Mouse (Mus musculus) CH12.LX (cell line): ENCODE measurements around the gene Kpnb1. TPM values are rescaled to one million over a fixed set of nuclear protein-coding genes. Genes with fewer than 3 reads are reported as not detected.

Experiments used
- DNase-seq: peaks from one replicate; pipeline ENCODE4 v3.0.0-alpha.2; 2013; ENCODE audit errors: extremely low read depth
- H3K27ac ChIP-seq: 2 replicates; pipeline ENCODE4 v1.5.1; 2012; ENCODE audit warnings: low read depth, mild to moderate bottlenecking, control low read depth, moderate library complexity; ENCODE audit not compliant: insufficient read depth
- H3K27me3 ChIP-seq: replicated peaks from 2 replicates; pipeline ENCODE3; 2012; ENCODE audit warnings: inconsistent platforms
- H3K36me3 ChIP-seq, 2 experiments: replicated peaks in 1 of 2; 2 replicates each; pipeline versions ENCODE3 to v1.6.1; 2012; ENCODE audit warnings: inconsistent platforms in 1 of 2, low read length in 1 of 2, mild to moderate bottlenecking in 1 of 2, mixed read lengths in 1 of 2, moderate library complexity in 1 of 2; ENCODE audit not compliant: control insufficient read depth in 1 of 2, insufficient read depth in 1 of 2
- H3K4me1 ChIP-seq, 2 experiments: 2 replicates each; pipeline ENCODE4 v1.6.1; 2012; ENCODE audit warnings: inconsistent platforms in 1 of 2, moderate library complexity in 1 of 2; ENCODE audit not compliant: insufficient read depth in 2 of 2, control insufficient read depth in 1 of 2
- H3K4me2 ChIP-seq: 2 replicates; pipeline ENCODE4 v1.6.1; 2012; ENCODE audit warnings: low read depth, mild to moderate bottlenecking, control low read depth; ENCODE audit not compliant: poor library complexity, insufficient read depth, severe bottlenecking
- H3K4me3 ChIP-seq, 3 experiments: fragments of 150-350 bp in 1 of 3; sonication (generic) in 1 of 3; replicated peaks in 1 of 3; 2 replicates each; pipeline versions ENCODE3 to v1.5.1; 2011 to 2012; ENCODE audit warnings: low read depth in 2 of 3, low read length in 2 of 3, mild to moderate bottlenecking in 2 of 3, moderate library complexity in 2 of 3, control low read depth in 1 of 3, improper control_type of control experiment in 1 of 3, inconsistent platforms in 1 of 3, mixed read lengths in 1 of 3; ENCODE audit not compliant: poor library complexity in 1 of 3
- H3K79me2 ChIP-seq: replicated peaks from 2 replicates; pipeline ENCODE4 v1.6.1; 2012; ENCODE audit warnings: mild to moderate bottlenecking, moderate library complexity; ENCODE audit not compliant: control insufficient read depth, poor library complexity, insufficient read depth, severe bottlenecking; ENCODE audit errors: extremely low read depth
- H3K9ac ChIP-seq: 2 replicates; pipeline ENCODE4 v1.6.1; 2012; ENCODE audit warnings: low read depth, mild to moderate bottlenecking, control low read depth, moderate library complexity; ENCODE audit not compliant: insufficient read depth
- H3K9me3 ChIP-seq: replicated peaks from 2 replicates; pipeline ENCODE3; 2012; ENCODE audit warnings: low read length, inconsistent platforms, mixed read lengths
- EP300 ChIP-seq: IDR thresholded peaks from 2 replicates; pipeline ENCODE4 v1.6.1; 2011; ENCODE audit warnings: low read length, improper control_type of control experiment
- GABPA ChIP-seq: IDR thresholded peaks from 2 replicates; pipeline ENCODE4 v1.6.1; 2012; ENCODE audit warnings: low read depth, low read length, improper control_type of control experiment, inconsistent platforms; ENCODE audit not compliant: insufficient replicate concordance
- MXI1 ChIP-seq: IDR thresholded peaks from 2 replicates; pipeline ENCODE4 v1.6.1; 2011; ENCODE audit warnings: mild to moderate bottlenecking, low read depth, low read length, improper control_type of control experiment
- POLR2A ChIP-seq: IDR thresholded peaks from 2 replicates; pipeline ENCODE4 v1.6.1; 2011; ENCODE audit warnings: low read depth, mild to moderate bottlenecking, improper control_type of control experiment, low read length
- RCOR1 ChIP-seq: conservative IDR thresholded peaks from 2 replicates; pipeline ENCODE4 v1.6.1; 2012; ENCODE audit warnings: low read depth, mild to moderate bottlenecking, inconsistent platforms, low read length, improper control_type of control experiment
- SIN3A ChIP-seq: IDR thresholded peaks from 2 replicates; pipeline ENCODE4 v1.6.1; 2012; ENCODE audit warnings: low read length, improper control_type of control experiment, inconsistent platforms
- UBTF ChIP-seq: IDR thresholded peaks from 2 replicates; pipeline ENCODE4 v1.6.1; 2012; ENCODE audit warnings: low read depth, mild to moderate bottlenecking, inconsistent platforms, low read length, improper control_type of control experiment, moderate library complexity
- ZC3H11A ChIP-seq: IDR thresholded peaks from 2 replicates; pipeline ENCODE4 v1.6.1; 2012; ENCODE audit warnings: low read depth, mild to moderate bottlenecking, inconsistent platforms, low read length, improper control_type of control experiment
- ZMIZ1 ChIP-seq: IDR thresholded peaks from 2 replicates; pipeline ENCODE4 v1.6.1; 2012; ENCODE audit warnings: low read depth, mild to moderate bottlenecking, inconsistent platforms, low read length, improper control_type of control experiment
- ZNF384 ChIP-seq: IDR thresholded peaks from 2 replicates; pipeline ENCODE4 v1.6.1; 2012; ENCODE audit warnings: low read depth, low read length, improper control_type of control experiment, inconsistent platforms
- dilution Hi-C: fragments of 300-500 bp; cut with MboI; formaldehyde crosslinking; loops from 2 replicates; pipeline ENCODE4 v1.14.3; 2020; ENCODE audit warnings: low sequenced_read_pairs; ENCODE audit not compliant: extremely low pct_unique_long_range_greater_than_20kb, extremely low pct_ligation_motif_present
- in situ Hi-C: fragments of 300-500 bp; cut with MboI; formaldehyde crosslinking; loops from 3 replicates; pipeline ENCODE4 v1.14.3; 2019; ENCODE audit warnings: low sequenced_read_pairs, low pct_ligation_motif_present, low pct_unique_long_range_greater_than_20kb, mixed read lengths
- polyA plus RNA-seq: library from polyadenylated mRNA; unstranded; fragments of >175 nt; gene quantifications from 2 replicates; pipeline ENCODE4 v1.2.1, GENCODE M21; 2012; ENCODE audit warnings: low read depth; ENCODE audit not compliant: insufficient read length
- total RNA-seq, 2 experiments: library from RNA; depleted of rRNA; stranded (reverse); fragments of 300-350 nt in 1 of 2; fragments of >200 nt in 1 of 2; gene quantifications; 2 replicates each; pipeline ENCODE4 v1.2.3; 2012 to 2014

The Kpnb1 gene
- total and polyA plus RNA-seq, 3 experiments: 194 to 411 (median 234) TPM

GRCm38 (mm10) chr11:97186947-97187763, 526 bp downstream of the Kpnb1 start (continued):
- no peak for TF ChIP-seq GABPA
- peak; percentile 82 for TF ChIP-seq UBTF
- no peak for TF ChIP-seq ZC3H11A

- dilution Hi-C loops: no loop called here
- DNase-seq: no peak
- no peak overlapping the region; the same call in 1 of the 2 replicates for H3K27ac ChIP-seq
Observed at GRCm38 (mm10) chr11:97185704-97186614, 1.7 kb downstream of the Kpnb1 start.

GRCm38 (mm10) chr11:97184875-97185274, 2.8 kb downstream of the Kpnb1 start:
- TF ChIP-seq POLR2A (peak; percentile 20; the same call in 1 of the 2 replicates), MXI1 (peak; percentile 92), EP300 (no peak), SIN3A (peak; percentile 74; the same call in 1 of the 2 replicates)
- H3K4me1 ChIP-seq: peaks cover 7 to 69% of the 10 kb centered on the region in 2 experiments
- peak overlapping the region; percentile 35; the same call in 1 of the 2 replicates for H3K4me2 ChIP-seq
- H3K36me3 ChIP-seq: peaks cover 49 to 62% of the 10 kb centered on the region in 2 experiments
- no peaks in the 10 kb centered on the region for H3K9me3 ChIP-seq
- H3K79me2 ChIP-seq: peaks cover 77% of the 10 kb centered on the region
- H3K27ac ChIP-seq: peak overlapping the region; percentile 22; the same call in 1 of the 2 replicates
- in situ Hi-C loops (no loop called here), dilution Hi-C loops (no loop called here)
- no peak for DNase-seq
- peak overlapping the region in 1 of 3 experiments; percentile 22 for H3K4me3 ChIP-seq
- H3K27me3 ChIP-seq: no peaks in the 10 kb centered on the region
- no peak overlapping the region for H3K9ac ChIP-seq

More at GRCm38 (mm10) chr11:97185704-97186614, 1.7 kb downstream of the Kpnb1 start:
- peaks cover 70% of the 10 kb centered on the region for H3K79me2 ChIP-seq
- peak overlapping the region; percentile 91 for H3K4me2 ChIP-seq
- TF ChIP-seq RCOR1 (0 out of 2 replicates have a peak, but pooled peaks have one; percentile 22), ZNF384 (peak; percentile 74), ZMIZ1 (peak; percentile 42; the same call in 1 of the 2 replicates), POLR2A (peak; percentile 12; the same call in 1 of the 2 replicates), GABPA (no peak)
- peak overlapping the region; percentile 96 for H3K9ac ChIP-seq
- peaks cover 9 to 68% of the 10 kb centered on the region in 2 experiments for H3K4me1 ChIP-seq
- H3K9me3 ChIP-seq: no peaks in the 10 kb centered on the region
- H3K27me3 ChIP-seq: no peaks in the 10 kb centered on the region
- peak overlapping the region; percentile 63 to 76 (median 75) for H3K4me3 ChIP-seq
- peaks cover 38 to 52% of the 10 kb centered on the region in 2 experiments for H3K36me3 ChIP-seq
- in situ Hi-C loops: no loop called here
